Mouse (Mus musculus) liver, embryonic 14.5 days (tissue): ENCODE results near the gene Padi4. TPM values are rescaled to one million over a fixed set of nuclear protein-coding genes. Genes with fewer than 3 reads are reported as not detected.

Experiments
- ATAC-seq: fragments of 200-750 bp; cut with Nextera tagmentation; 2 replicates; pipeline ENCODE4 v1.8.0; 2017; ENCODE audit warnings: moderate number of reproducible peaks, mild to moderate bottlenecking, moderate library complexity; ENCODE audit not compliant: insufficient read depth
- DNase-seq, 3 experiments: peaks; one replicate each; pipeline ENCODE4 v3.0.0-alpha.2; 2012 to 2013; ENCODE audit warnings: low read depth in 3 of 3, low spot score in 3 of 3
- H3K27ac ChIP-seq: fragments of 300-500 bp; sonication (generic); 2 replicates; pipeline ENCODE4 v1.5.1; 2014; ENCODE audit warnings: moderate library complexity, mild to moderate bottlenecking, control low read depth, inconsistent platforms
- H3K27me3 ChIP-seq: fragments of 300-500 bp; sonication (generic); 2 replicates; pipeline ENCODE4 v1.6.1; 2014; ENCODE audit warnings: mild to moderate bottlenecking, low read length, moderate library complexity; ENCODE audit not compliant: control insufficient read depth, insufficient read depth
- H3K36me3 ChIP-seq: fragments of 300-500 bp; sonication (generic); replicated peaks from 2 replicates; pipeline ENCODE4 v1.6.1; 2014; ENCODE audit warnings: low read depth; ENCODE audit not compliant: control insufficient read depth, insufficient read depth
- H3K4me1 ChIP-seq, 2 experiments: fragments of 200-500 bp in 1 of 2; fragments of 300-500 bp in 1 of 2; sonication (generic) in 1 of 2; replicated peaks; 2 replicates each; pipeline ENCODE4 v1.6.1; 2012 to 2014; ENCODE audit warnings: antibody characterized with exemption in 1 of 2, inconsistent platforms in 1 of 2, low read length in 1 of 2; ENCODE audit not compliant: control insufficient read depth in 2 of 2, insufficient read depth in 2 of 2
- H3K4me2 ChIP-seq: fragments of 300-500 bp; sonication (generic); 2 replicates; pipeline ENCODE4 v1.6.1; 2014; ENCODE audit warnings: low read depth, mild to moderate bottlenecking, control low read depth, moderate library complexity
- H3K4me3 ChIP-seq, 2 experiments: fragments of 200-500 bp in 1 of 2; fragments of 300-500 bp in 1 of 2; sonication (generic) in 1 of 2; 2 replicates each; pipeline ENCODE4 v1.5.1; 2012 to 2014; ENCODE audit warnings: low read depth in 2 of 2, low read length in 2 of 2, mild to moderate bottlenecking in 2 of 2, control low read depth in 1 of 2, inconsistent platforms in 1 of 2, moderate library complexity in 1 of 2; ENCODE audit not compliant: insufficient read depth in 1 of 2
- H3K9ac ChIP-seq: fragments of 300-500 bp; sonication (generic); replicated peaks from 2 replicates; pipeline ENCODE4 v1.6.1; 2014; ENCODE audit warnings: mild to moderate bottlenecking, control low read depth, moderate library complexity
- H3K9me3 ChIP-seq: fragments of 300-500 bp; sonication (generic); 2 replicates; pipeline ENCODE4 v1.6.1; 2016; ENCODE audit warnings: low read length, mixed read lengths; ENCODE audit not compliant: control insufficient read depth
- CTCF ChIP-seq: IDR thresholded peaks from 2 replicates; pipeline ENCODE4 v1.5.1; 2016; ENCODE audit warnings: antibody characterized with exemption, low read depth, control low read depth
- EP300 ChIP-seq: IDR thresholded peaks from 2 replicates; pipeline ENCODE4 v1.6.1; 2016; ENCODE audit warnings: antibody characterized with exemption, low read depth
- WGBS: fragments of 180-500 bp; shearing (Covaris S2); extraction: QIAGEN DNeasy Blood & Tissue Kit; methylation state at CpG from one replicate; pipeline ENCODE4 v1.1.7; 2014; ENCODE audit not compliant: insufficient replicate concordance; 5-methylcytosine and 5-hydroxymethylcytosine counted together
- polyA plus RNA-seq, 2 experiments: library from polyadenylated mRNA; depleted of rRNA in 1 of 2; stranded (reverse) in 1 of 2; unstranded in 1 of 2; fragments of >200 nt; fragmentation: Nextera tagmentation in 1 of 2; extraction: Ambion mirVana in 1 of 2; gene quantifications; 2 replicates each; pipeline versions ENCODE4 v1.2.1 to v1.2.3; 2012 to 2014

Padi4 gene
- polyA plus RNA-seq, 2 experiments = 0.34 to 0.58 TPM

DNA sequence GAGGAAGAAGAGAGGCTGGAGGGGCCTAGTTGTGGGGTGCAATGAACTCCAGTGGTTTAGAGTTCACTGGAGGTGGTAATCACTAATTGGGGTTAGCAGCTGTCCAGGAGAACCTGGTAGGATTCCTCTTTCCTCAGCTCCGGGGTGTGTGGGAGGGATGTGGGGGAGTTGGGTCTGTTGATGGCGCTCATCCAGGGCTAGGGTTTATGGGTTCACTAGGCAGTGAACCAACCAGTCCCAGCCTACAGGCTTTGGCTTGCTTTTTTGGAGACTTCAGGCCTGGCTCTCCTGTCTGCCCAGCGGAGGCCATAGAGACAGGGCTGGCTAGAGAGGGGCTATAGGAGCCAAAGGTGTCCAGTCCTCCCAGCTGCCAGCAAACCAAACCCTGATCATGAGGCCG, 15.9 kb upstream of the Padi4 start:
- DNase-seq = no peak
- H3K27ac ChIP-seq = no peak overlapping the region
- ATAC-seq = no peak
- H3K4me3 ChIP-seq = no peak overlapping the region
- no peaks in the 10 kb centered on the region; a peak in 1 of 4 replicates for H3K4me1 ChIP-seq
- H3K9me3 ChIP-seq = no peaks in the 10 kb centered on the region
- no peaks in the 10 kb centered on the region for H3K36me3 ChIP-seq
- 67% methylated on average over 4 of the region's 4 CpGs for WGBS
- no peak overlapping the region for H3K4me2 ChIP-seq
- no peak overlapping the region for H3K9ac ChIP-seq
- TF ChIP-seq EP300 (no peak), CTCF (no peak)
- H3K27me3 ChIP-seq = no peaks in the 10 kb centered on the region

DNA sequence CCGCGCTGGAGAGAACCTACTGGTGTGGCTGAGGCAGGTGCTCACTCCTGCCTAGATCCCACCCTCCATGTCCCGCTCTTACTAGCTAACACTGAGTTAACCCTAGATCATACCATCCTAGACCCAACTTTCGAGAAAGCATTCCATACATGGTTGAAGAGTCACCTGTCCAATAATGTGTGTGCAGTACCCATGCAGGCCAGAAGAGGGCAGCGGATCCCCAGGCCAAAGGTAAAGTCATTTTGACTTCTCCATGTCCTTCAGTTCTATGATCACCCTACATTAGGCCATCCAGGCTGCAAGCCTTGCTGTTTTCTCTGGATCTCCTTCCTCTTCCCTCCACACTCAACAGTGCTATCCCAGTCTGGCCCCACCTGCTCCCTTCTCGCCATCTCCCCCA, 14.9 kb upstream of the Padi4 start:
- TF ChIP-seq CTCF (peak; percentile 97), EP300 (no peak)
- 41% methylated on average over 6 of the region's 6 CpGs for WGBS
- no peak overlapping the region for H3K4me2 ChIP-seq

DNA sequence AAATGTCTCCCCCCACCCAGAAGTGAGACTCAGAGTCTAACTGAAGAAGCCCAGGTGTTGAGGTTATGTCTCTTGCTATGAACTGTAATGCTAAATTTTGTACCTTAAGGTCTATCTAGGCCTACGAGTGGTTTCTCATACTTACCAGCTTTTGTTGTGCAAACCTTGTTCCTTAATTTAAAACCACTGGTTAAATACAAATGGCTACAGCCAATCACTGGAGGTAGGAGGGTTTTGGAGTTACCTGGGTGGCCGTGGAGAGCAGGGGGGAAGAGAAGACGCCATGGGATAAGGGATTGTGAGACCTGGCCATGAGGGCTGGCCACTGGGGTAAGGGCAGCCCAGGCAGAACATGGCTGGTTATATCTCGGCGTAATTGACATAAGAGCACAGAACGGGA, 14.2 kb upstream of the Padi4 start:
- no peak for ATAC-seq
- no peaks in the 10 kb centered on the region for H3K27me3 ChIP-seq
- no peak overlapping the region for H3K4me3 ChIP-seq
- no peaks in the 10 kb centered on the region; the same call in 1 of the 2 replicates for H3K9me3 ChIP-seq
- DNase-seq = no peak
- no peaks in the 10 kb centered on the region; a peak in 1 of 4 replicates for H3K4me1 ChIP-seq
- H3K27ac ChIP-seq = no peak overlapping the region
- no peak for TF ChIP-seq CTCF
- no peak for TF ChIP-seq EP300
- no peaks in the 10 kb centered on the region for H3K36me3 ChIP-seq
- H3K4me2 ChIP-seq = no peak overlapping the region
- WGBS = 51% methylated on average over 6 of the region's 6 CpGs
- no peak overlapping the region for H3K9ac ChIP-seq

More for the DNA sequence above, 14.9 kb upstream of the Padi4 start:
- H3K9me3 ChIP-seq = no peaks in the 10 kb centered on the region; the same call in 1 of the 2 replicates
- H3K4me1 ChIP-seq = no peaks in the 10 kb centered on the region; a peak in 1 of 4 replicates
- DNase-seq (peak in 1 of 3 experiments; percentile 33), ATAC-seq (no peak)
- H3K4me3 ChIP-seq = no peak overlapping the region
- no peaks in the 10 kb centered on the region for H3K36me3 ChIP-seq
- H3K27me3 ChIP-seq = no peaks in the 10 kb centered on the region
- H3K27ac ChIP-seq = no peak overlapping the region
- H3K9ac ChIP-seq = no peak overlapping the region

DNA sequence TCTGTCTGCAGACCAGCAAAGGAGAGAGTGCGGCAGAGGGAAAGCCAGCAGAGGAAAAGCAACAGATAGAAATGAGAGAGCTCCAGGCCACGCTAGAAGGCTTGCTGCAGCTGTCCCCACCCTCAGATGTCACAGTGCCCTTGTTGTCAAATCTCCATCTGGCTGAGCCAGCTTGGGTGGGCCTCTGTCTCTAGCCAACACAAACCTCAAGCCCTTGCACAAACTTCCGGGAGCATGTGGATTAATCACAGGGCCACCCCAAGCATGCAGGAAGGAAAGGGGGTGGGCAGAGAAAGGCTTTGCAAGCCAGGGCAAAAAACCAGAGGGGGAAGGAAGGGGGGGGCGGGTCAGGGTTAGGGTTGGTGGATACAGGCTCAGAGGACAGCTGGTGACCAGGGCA, 13.4 kb upstream of the Padi4 start:
- H3K27me3 ChIP-seq = no peaks in the 10 kb centered on the region
- 21% methylated on average over 4 of the region's 4 CpGs for WGBS
- H3K4me3 ChIP-seq = no peak overlapping the region
- DNase-seq = peak in 1 of 3 experiments; percentile 20
- no peaks in the 10 kb centered on the region; a peak in 1 of 4 replicates for H3K4me1 ChIP-seq
- no peak overlapping the region for H3K9ac ChIP-seq
- ATAC-seq = no peak
- H3K9me3 ChIP-seq = no peaks in the 10 kb centered on the region; the same call in 1 of the 2 replicates
- no peak for TF ChIP-seq EP300
- TF ChIP-seq CTCF = no peak
- H3K36me3 ChIP-seq = no peaks in the 10 kb centered on the region
- no peak overlapping the region for H3K27ac ChIP-seq
- no peak overlapping the region for H3K4me2 ChIP-seq

DNA sequence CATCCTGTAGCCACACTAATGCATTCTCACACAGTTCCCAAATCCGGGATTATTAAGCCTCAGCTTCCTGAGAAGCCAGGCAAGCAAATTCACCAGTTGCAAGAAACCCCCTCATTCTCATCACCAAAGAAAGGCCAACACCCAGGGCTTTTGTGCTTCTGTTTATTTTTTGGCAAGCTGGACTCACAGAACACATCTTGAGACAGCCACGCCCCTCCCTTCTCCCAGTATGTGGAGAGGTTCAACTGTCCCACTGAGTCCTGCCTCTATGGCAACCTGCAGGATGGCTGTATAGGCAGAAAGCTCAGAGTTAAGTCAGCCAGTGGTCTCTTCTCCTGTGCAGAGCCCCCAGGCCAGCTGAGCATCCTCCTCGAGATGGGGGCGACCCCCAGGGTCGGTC, 11.2 kb upstream of the Padi4 start:
- Histone ChIP-seq H3K9ac (no peak overlapping the region), H3K4me1 (no peaks in the 10 kb centered on the region; a peak in 1 of 4 replicates), H3K4me2 (no peak overlapping the region), H3K36me3 (no peaks in the 10 kb centered on the region), H3K4me3 (no peak overlapping the region), H3K27me3 (no peaks in the 10 kb centered on the region), H3K9me3 (no peaks in the 10 kb centered on the region; the same call in 1 of the 2 replicates), H3K27ac (no peak overlapping the region)
- 75% methylated on average over 5 of the region's 5 CpGs for WGBS
- TF ChIP-seq EP300 = no peak
- TF ChIP-seq CTCF = no peak
- no peak for ATAC-seq
- no peak for DNase-seq
